Mouse (Mus musculus): ENCODE results near the gene Zkscan4.

The Zkscan4 gene

DNA sequence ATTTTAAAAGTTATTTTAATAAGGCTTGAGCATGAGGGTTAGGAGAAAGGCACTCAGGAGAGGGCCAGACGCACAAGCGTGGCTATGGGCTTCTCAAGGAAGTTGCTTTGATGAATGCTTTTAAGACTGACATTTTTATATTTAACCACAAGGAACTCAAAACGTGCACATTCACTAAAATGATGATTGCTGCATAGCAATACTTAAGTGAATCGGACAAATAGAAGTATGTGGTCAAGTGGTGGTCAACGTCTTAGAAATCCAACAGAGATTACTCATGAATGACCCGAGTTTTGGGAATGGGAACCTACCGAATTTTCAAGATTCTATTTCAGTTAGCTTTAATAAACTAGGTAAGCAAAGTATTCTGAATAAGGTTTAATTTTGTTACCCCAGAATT, 51.4 kb downstream of the Zkscan4 start:
- DNase-seq = no peak

DNA sequence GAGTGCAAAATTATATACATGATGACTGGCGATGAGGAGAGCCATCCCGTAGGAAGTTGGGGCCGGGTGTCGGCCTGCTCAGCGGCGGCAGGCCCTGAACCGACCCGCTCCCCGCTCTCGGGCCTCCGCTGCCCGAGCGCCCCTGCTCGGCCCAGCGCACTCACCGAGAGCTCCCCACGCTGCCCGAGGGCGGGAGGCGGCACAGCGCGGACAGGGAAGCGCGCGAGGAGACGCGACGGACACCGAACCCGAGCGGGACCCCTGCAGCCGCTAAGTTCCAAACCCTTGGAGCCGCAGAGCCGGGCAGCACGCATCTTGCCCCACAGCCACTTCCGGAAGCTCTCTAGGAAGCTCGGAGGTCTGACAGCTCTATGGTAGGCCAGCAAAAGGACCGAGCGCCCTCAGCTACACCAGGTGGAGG, 52.1 kb downstream of the Zkscan4 start, which contains the start of gene Zkscan8:
Gene Zkscan8 (minus strand): TSS at position 340 of the 421 bp plus-strand sequence.
- peak; percentile 87 to 89 for DNase-seq
